Mouse (Mus musculus) heart, postnatal 0 days (tissue): Measurements from ENCODE around the gene Synm. TPM values are rescaled to one million over a fixed set of nuclear protein-coding genes. Genes with fewer than 3 reads are reported as not detected.
A peak's percentile ranks its signal among the peaks of the same experiment; 100 is the strongest.

ENCODE experiments used
- ATAC-seq: fragments of 200-750 bp; cut with Nextera tagmentation; 2 replicates; pipeline ENCODE4 v1.8.0; 2017; ENCODE audit warnings: low read depth, moderate number of reproducible peaks, moderate library complexity; ENCODE audit not compliant: insufficient read depth
- DNase-seq: peaks from one replicate; pipeline ENCODE4 v3.0.0-alpha.2; 2016; ENCODE audit warnings: low spot score
- H3K27ac ChIP-seq: fragments of 300-500 bp; sonication (generic); 2 replicates; pipeline ENCODE4 v1.5.1; 2014; ENCODE audit warnings: low read depth, mild to moderate bottlenecking
- H3K27me3 ChIP-seq: fragments of 300-500 bp; sonication (generic); 2 replicates; pipeline ENCODE4 v1.6.1; 2014; ENCODE audit warnings: low read length, mixed read lengths; ENCODE audit not compliant: control insufficient read depth, insufficient read depth
- H3K36me3 ChIP-seq: fragments of 300-500 bp; sonication (generic); replicated peaks from 2 replicates; pipeline ENCODE4 v1.6.1; 2014; ENCODE audit warnings: low read length, mixed read lengths; ENCODE audit not compliant: control insufficient read depth, insufficient read depth
- H3K4me1 ChIP-seq: fragments of 300-500 bp; sonication (generic); 2 replicates; pipeline ENCODE4 v1.6.1; 2014; ENCODE audit warnings: antibody characterized with exemption; ENCODE audit not compliant: control insufficient read depth, insufficient read depth
- H3K4me2 ChIP-seq: fragments of 300-500 bp; sonication (generic); 2 replicates; pipeline ENCODE4 v1.6.1; 2014; ENCODE audit warnings: low read depth, mild to moderate bottlenecking, low read length, moderate library complexity
- H3K4me3 ChIP-seq: fragments of 300-500 bp; sonication (generic); 2 replicates; pipeline ENCODE4 v1.5.1; 2014; ENCODE audit warnings: low read depth, low read length
- H3K9ac ChIP-seq: fragments of 300-500 bp; sonication (generic); replicated peaks from 2 replicates; pipeline ENCODE4 v1.6.1; 2014; ENCODE audit warnings: low read depth, low read length, mixed read lengths
- H3K9me3 ChIP-seq: fragments of 300-500 bp; sonication (generic); replicated peaks from 2 replicates; pipeline ENCODE4 v1.6.1; 2016; ENCODE audit warnings: low read length; ENCODE audit not compliant: control insufficient read depth
- CTCF ChIP-seq: IDR thresholded peaks from 2 replicates; pipeline ENCODE4 v1.5.1; 2016; ENCODE audit warnings: antibody characterized with exemption, control low read depth, low read depth
- EP300 ChIP-seq: IDR thresholded peaks from 2 replicates; pipeline ENCODE4 v1.6.1; 2016; ENCODE audit warnings: antibody characterized with exemption, low read depth
- WGBS: fragments of 180-500 bp; shearing (Covaris S2); extraction: QIAGEN DNeasy Blood & Tissue Kit; methylation state at CpG from one replicate; pipeline ENCODE4 v1.1.7; 2014; 5-methylcytosine and 5-hydroxymethylcytosine counted together
- polyA plus RNA-seq: library from polyadenylated mRNA; unstranded; fragments of >200 nt; fragmentation: Nextera tagmentation; extraction: Ambion mirVana; gene quantifications from 2 replicates; pipeline ENCODE4 v1.2.1, GENCODE M21; 2015
- total RNA-seq: library from RNA; depleted of rRNA; stranded (reverse); fragments of >200 nt; gene quantifications from 2 replicates; pipeline ENCODE4 v1.2.3, GENCODE M21; 2014; ENCODE audit warnings: low replicate concordance

Gene Synm
- total and polyA plus RNA-seq, 2 experiments from 2014 or later = 1.5 to 17.2 TPM

DNA sequence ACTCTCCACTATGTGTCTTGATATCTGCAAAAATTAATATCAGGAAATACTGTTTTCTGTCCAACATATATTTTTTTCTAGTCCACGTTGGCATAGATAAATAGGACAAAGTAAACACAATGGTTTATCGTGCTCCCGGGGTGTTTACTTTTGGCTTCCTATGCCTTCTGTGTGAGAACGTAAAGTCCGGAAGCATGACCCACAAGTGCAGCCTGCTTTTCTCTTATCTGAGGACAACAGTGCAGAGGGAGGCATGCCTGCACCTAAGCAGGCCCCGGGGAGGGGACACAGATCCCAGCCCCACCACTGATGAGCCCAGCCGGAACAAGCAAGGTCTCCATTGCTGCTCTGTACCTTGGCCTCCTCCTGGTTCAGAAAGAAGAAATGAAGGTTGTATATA, 49.3 kb downstream of the Synm start:
- no peak for DNase-seq
- H3K4me3 ChIP-seq = no peak overlapping the region
- TF ChIP-seq CTCF (no peak), EP300 (no peak)

GRCm38 (mm10) chr7:67708160-67708559, 51.4 kb downstream of the Synm start:
- H3K4me1 ChIP-seq = no peaks in the 10 kb centered on the region
- H3K9me3 ChIP-seq = no peaks in the 10 kb centered on the region
- 72% methylated on average over 6 of the region's 6 CpGs for WGBS
- DNase-seq (no peak), ATAC-seq (no peak)
- H3K4me2 ChIP-seq = no peak overlapping the region
- TF ChIP-seq CTCF = no peak
- no peak for TF ChIP-seq EP300
- no peak overlapping the region for H3K4me3 ChIP-seq
- H3K9ac ChIP-seq = no peak overlapping the region
- no peaks in the 10 kb centered on the region for H3K27me3 ChIP-seq
- peaks cover 27% of the 10 kb centered on the region for H3K36me3 ChIP-seq
- H3K27ac ChIP-seq = no peak overlapping the region

More for the DNA sequence above, 49.3 kb downstream of the Synm start:
- Histone ChIP-seq H3K27me3 (no peaks in the 10 kb centered on the region), H3K9me3 (no peaks in the 10 kb centered on the region), H3K4me1 (peaks cover 10% of the 10 kb centered on the region), H3K4me2 (no peak overlapping the region), H3K9ac (no peak overlapping the region), H3K27ac (no peak overlapping the region), H3K36me3 (peaks cover 29% of the 10 kb centered on the region)
- 48% methylated on average over 7 of the region's 7 CpGs for WGBS
- ATAC-seq = no peak

DNA sequence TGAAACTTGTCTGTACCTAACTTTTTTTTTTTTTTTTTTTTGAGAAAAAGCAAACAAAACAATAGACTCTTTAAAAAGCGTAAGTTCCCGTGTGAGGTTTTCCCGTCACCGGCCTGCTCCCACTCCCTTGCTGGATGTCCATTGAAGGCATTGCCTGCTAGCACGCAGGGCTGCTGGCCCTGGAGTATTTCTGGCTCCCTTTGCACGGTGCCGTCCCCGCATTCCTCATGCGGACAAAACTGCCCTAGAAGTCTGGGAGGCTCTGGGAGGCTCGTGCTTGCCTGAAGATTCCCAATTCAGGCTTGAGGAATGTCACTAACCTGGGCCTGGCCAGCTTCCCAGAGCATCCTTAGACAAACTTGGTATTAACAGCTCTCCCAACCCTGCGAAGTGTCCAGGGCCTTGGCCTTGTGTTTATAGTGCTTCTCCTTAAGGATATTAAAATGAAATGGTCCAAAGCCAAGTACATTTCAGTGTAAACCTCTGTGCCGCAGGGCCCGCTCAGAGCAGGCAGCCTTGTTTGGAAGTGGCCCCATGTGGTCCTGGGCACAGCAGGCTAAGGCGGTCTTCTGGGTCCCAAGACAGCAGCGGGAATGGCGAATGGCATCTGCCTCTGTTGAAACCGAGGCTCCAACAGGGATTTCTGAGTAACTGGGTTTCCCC, 58.2 kb downstream of the Synm start:
- H3K27me3 ChIP-seq = no peaks in the 10 kb centered on the region
- ATAC-seq = peak; percentile 63; the same call in 1 of the 2 replicates

DNA sequence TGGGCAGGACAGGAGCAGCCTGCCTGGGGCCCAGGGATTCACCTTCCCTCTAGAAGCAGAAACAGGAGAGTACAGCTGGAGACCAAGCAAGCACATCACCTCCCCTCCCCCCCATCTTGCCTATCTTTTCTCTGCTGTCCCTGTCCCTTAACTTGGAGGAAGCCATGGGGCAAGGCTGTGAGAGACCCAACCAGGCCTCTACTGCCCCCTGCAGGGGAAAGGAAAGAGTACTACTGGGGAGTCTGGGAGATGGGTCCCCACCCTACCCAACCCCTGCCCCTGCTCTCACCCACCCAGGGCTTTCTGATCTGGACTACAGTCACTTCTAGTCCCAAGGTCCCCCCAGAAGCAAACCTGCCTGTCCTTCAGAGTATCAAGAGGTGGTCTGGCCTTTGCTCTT, 58.7 kb downstream of the Synm start:
- Histone ChIP-seq H3K4me2 (no peak overlapping the region), H3K27me3 (no peaks in the 10 kb centered on the region), H3K36me3 (peaks cover 6% of the 10 kb centered on the region; the same call in 1 of the 2 replicates), H3K4me3 (no peak overlapping the region), H3K27ac (peak overlapping the region; percentile 61), H3K9me3 (no peaks in the 10 kb centered on the region), H3K4me1 (peaks cover 13% of the 10 kb centered on the region; the same call in 1 of the 2 replicates), H3K9ac (no peak overlapping the region)
- peak; percentile 22 for DNase-seq
- ATAC-seq = peak; percentile 67
- no peak for TF ChIP-seq EP300
- TF ChIP-seq CTCF = peak; percentile 54

More for the DNA sequence above, 58.2 kb downstream of the Synm start:
- no peak for TF ChIP-seq EP300
- no peak for TF ChIP-seq CTCF
- Histone ChIP-seq H3K36me3 (peaks cover 6% of the 10 kb centered on the region; the same call in 1 of the 2 replicates), H3K4me2 (no peak overlapping the region), H3K9me3 (no peaks in the 10 kb centered on the region), H3K27ac (peak overlapping the region; percentile 61), H3K4me3 (no peak overlapping the region), H3K9ac (no peak overlapping the region; the same call in 1 of the 2 replicates), H3K4me1 (peaks cover 13% of the 10 kb centered on the region; the same call in 1 of the 2 replicates)
- DNase-seq = peak; percentile 55
- WGBS = 43% methylated on average over 17 of the region's 17 CpGs

- no peak overlapping the region for H3K4me3 ChIP-seq
- H3K9me3 ChIP-seq = no peaks in the 10 kb centered on the region
- WGBS = 88% methylated on average over 4 of the region's 4 CpGs
- no peaks in the 10 kb centered on the region for H3K27me3 ChIP-seq
- H3K27ac ChIP-seq = no peak overlapping the region
- no peak overlapping the region for H3K9ac ChIP-seq
- DNase-seq (no peak), ATAC-seq (no peak)
- TF ChIP-seq CTCF (no peak), EP300 (no peak)
- peaks cover 6% of the 10 kb centered on the region; the same call in 1 of the 2 replicates for H3K36me3 ChIP-seq
- no peak overlapping the region for H3K4me2 ChIP-seq
- H3K4me1 ChIP-seq = peaks cover 13% of the 10 kb centered on the region; the same call in 1 of the 2 replicates
Measured at GRCm38 (mm10) chr7:67699301-67699700, 60.2 kb downstream of the Synm start.
